Mouse (Mus musculus) heart, postnatal 25 days (tissue): ENCODE data around the gene Ehmt2. TPM values are rescaled to one million over a fixed set of nuclear protein-coding genes. Genes with fewer than 3 reads are reported as not detected.
"Not testable (repeated sequence)": the region's sequence is repeated elsewhere in the genome, so short reads cannot be mapped to it uniquely, and the experiment has no call there.

Experiments
- DNase-seq: peaks from one replicate; pipeline ENCODE4 v3.0.0; 2022; ENCODE audit warnings: low spot score
- intact Hi-C: fragments of 180-260 bp; cut with DNase I; formaldehyde crosslinking; loops from one replicate; pipeline ENCODE4 v1.15.1; 2025
- total RNA-seq, 2 experiments: library from RNA; stranded (reverse); gene quantifications; 2 replicates each; pipeline ENCODE4 v1.2.3; 2021

The Ehmt2 gene
- total RNA-seq, 2 experiments from 2014 or later = 37.6 to 39.1 TPM

GRCm38 (mm10) chr17:34949553-34949969, 51.3 kb downstream of the Ehmt2 start:
- intact Hi-C loops = no loop called here
- no peak for DNase-seq

GRCm38 (mm10) chr17:34950514-34951455, 52.5 kb downstream of the Ehmt2 start:
- no peak for DNase-seq
- intact Hi-C loops = no loop called here

- DNase-seq = no peak
- intact Hi-C loops = loop anchor here (1.0 to 2.0 kb wide), 2 partner anchors 21 to 30 kb away; partner anchors contain the start of gene Neu1
These were observed 53.5 kb downstream of the Ehmt2 start for GRCm38 (mm10) chr17:34951636-34952377.

GRCm38 (mm10) chr17:34952378-34953040, 54.2 kb downstream of the Ehmt2 start:
- DNase-seq = peak; percentile 54
- intact Hi-C loops = loop anchor here (1.0 to 2.0 kb wide), 2 partner anchors 22 to 30 kb away; partner anchors contain the start of gene Neu1

GRCm38 (mm10) chr17:34953258-34953657, 55.0 kb downstream of the Ehmt2 start:
- intact Hi-C loops = loop anchor here (2.0 kb wide), 1 partner anchor 22 kb away; the partner anchor contains the start of gene Neu1
- no peak for DNase-seq

GRCm38 (mm10) chr17:34953904-34954303, 55.6 kb downstream of the Ehmt2 start:
- intact Hi-C loops = loop anchor here (2.0 kb wide), 1 partner anchor 23 kb away; the partner anchor contains the start of gene Neu1
- DNase-seq = no peak

- intact Hi-C loops = no loop called here
- no peak for DNase-seq
These were observed 56.6 kb downstream of the Ehmt2 start for GRCm38 (mm10) chr17:34954831-34955230.

- intact Hi-C loops = loop anchor here (1.0 kb wide), 1 partner anchor 24 kb away; no protein-coding TSS in a partner anchor
- DNase-seq = no peak
These were observed 57.6 kb downstream of the Ehmt2 start for GRCm38 (mm10) chr17:34955884-34956283.

- DNase-seq = no peak
- intact Hi-C loops = loop anchor here (1.0 kb wide), 1 partner anchor 24 kb away; no protein-coding TSS in a partner anchor
These were observed 58.1 kb downstream of the Ehmt2 start for GRCm38 (mm10) chr17:34956340-34956739.

GRCm38 (mm10) chr17:34957291-34957690, 59.0 kb downstream of the Ehmt2 start:
- DNase-seq, intact Hi-C loops: not testable (repeated sequence)

- DNase-seq, intact Hi-C loops: not testable (repeated sequence)
These were observed 59.7 kb downstream of the Ehmt2 start for GRCm38 (mm10) chr17:34957966-34958365.

- intact Hi-C loops, DNase-seq: not testable (repeated sequence)
These were observed 60.5 kb downstream of the Ehmt2 start for GRCm38 (mm10) chr17:34958734-34959129.

GRCm38 (mm10) chr17:34959130-34959778, 61.0 kb downstream of the Ehmt2 start, which contains the start of gene Hspa1b:
Gene Hspa1b (minus strand): TSS chr17:34959238.
- peak; percentile 86 for DNase-seq
- intact Hi-C loops = not testable (repeated sequence)

GRCm38 (mm10) chr17:34959881-34960515, 61.7 kb downstream of the Ehmt2 start:
- intact Hi-C loops = no loop called here
- DNase-seq = no peak

- intact Hi-C loops = no loop called here
- DNase-seq = no peak
These were observed 62.6 kb downstream of the Ehmt2 start for GRCm38 (mm10) chr17:34960702-34961493.

- no peak for DNase-seq
- intact Hi-C loops = no loop called here
These were observed 63.9 kb downstream of the Ehmt2 start for GRCm38 (mm10) chr17:34962125-34962524.

GRCm38 (mm10) chr17:34962841-34963240, 64.6 kb downstream of the Ehmt2 start:
- no peak for DNase-seq
- intact Hi-C loops = no loop called here
